Mouse (Mus musculus): ENCODE measurements around the gene Gpsm2.
"Not testable (repeated sequence)": the region's sequence is repeated elsewhere in the genome, so short reads cannot be mapped to it uniquely, and the experiment has no call there.

The Gpsm2 gene

DNA sequence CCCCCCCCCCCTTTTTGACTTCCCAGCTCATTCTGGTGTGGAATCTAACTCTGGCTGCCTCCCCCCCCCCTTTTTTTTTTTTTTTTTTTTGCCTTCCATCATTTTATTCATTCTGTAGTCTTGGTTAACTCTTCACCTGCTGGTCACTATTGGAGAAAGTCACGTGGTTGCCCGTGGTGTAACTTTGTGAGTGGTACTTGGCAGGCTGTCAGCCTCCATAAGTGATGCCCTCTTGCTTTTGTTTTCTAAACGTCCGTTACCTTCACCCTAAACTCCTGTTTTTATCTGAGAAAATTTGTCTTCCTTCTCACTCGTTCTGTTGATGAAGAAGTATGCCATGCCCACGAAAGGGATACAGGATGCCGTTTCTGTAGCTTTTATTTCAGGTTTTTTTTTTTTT, 66.6 kb downstream of the Gpsm2 start:
- in situ Hi-C loops (cut with MboI): no loop called here

DNA sequence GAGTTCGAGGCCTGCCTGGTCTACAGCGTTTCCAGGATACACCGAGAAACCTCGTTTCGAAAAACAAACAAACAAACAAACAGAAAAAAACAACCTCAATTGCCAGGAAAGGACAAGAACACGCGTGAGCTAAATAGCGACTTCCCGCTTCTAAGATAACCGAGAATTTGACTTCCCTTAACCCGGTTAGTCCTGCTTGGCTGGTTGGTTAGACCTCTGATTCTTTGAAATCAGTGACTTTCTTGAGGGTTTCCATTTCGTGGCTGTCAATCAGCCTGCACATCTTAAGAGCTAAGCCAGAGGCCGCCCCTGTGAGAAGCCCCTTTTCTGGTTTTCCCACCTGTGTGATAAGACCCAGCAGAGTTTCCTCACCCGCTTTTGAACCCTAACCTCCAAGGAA, 67.5 kb downstream of the Gpsm2 start:
- in situ Hi-C loops (cut with MboI): no loop called here

DNA sequence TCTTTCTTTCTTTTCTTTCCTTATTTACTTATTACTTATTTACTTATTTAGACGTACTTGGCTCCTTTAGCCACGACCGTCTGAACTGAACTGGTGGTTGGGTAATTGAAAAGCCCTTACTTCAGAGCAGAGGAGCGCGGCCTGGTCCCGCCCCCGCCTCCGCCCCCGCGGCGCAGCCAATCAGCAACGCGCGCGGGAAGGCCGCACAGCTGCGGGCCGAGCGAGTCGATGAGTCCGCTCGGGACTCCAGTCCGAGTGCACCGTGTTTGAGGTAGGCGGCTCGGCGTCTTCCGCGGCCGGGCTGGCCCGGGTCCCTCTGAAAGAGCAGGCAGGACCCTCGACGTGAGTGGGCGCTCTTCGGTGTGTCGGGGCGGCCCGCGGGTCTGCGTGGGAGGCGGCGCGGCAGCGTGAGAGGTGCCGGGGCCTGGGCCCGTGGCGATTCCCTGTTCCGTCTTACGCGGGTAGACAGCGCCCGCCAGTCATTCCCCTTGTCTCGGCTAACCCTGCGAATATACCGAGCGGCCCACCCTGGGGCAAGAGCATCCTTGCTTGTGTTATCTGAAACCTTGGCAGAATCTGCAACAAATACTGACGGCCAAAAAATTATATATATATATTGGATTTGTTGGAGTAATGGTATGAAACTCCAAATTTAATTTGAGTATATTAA, 68.3 kb downstream of the Gpsm2 start, which contains the start of gene Clcc1:
Clcc1 (plus strand) TSS at position 204 of the 670 bp plus-strand sequence.
- in situ Hi-C loops (cut with MboI): no loop called here

DNA sequence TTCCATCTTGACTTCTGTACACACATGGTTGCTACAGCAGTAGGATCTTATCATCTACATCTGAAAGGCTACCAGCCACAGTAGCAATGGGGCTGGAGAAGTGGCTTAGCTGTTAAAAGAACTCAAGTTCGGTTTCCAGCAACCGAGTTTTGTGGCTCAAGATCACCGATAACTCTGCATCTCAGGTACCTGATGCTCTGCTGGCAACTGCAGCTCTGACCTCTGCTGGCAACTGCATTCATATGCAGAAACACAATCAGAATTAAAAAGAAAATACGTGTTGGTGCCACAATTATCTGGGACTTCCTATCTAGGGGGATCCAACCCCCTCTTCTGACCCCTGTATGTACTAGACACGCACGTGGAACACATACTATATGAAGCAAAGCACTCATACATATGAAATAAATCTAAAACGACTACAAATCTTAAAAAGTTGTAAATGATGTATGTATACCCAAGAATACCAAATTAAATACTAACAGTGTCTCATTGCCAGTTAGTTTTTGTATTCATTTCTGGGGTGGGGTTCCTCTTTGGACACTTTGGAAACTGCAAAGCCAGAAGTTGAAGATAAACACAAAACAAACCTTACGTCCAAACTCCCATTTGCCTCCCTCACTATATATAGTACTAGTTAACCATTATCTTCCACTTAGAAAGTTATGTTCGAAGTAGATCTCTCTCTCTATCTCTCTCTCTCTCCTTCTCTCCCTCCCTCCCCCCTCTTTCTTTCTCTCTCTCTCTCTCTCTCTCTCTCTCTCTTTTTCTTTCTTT, 69.1 kb downstream of the Gpsm2 start:
- in situ Hi-C loops (cut with MboI): no loop called here

GRCm38 (mm10) chr3:108647681-108648080, 74.4 kb downstream of the Gpsm2 start:
- in situ Hi-C loops (cut with MboI): not testable (repeated sequence)

DNA sequence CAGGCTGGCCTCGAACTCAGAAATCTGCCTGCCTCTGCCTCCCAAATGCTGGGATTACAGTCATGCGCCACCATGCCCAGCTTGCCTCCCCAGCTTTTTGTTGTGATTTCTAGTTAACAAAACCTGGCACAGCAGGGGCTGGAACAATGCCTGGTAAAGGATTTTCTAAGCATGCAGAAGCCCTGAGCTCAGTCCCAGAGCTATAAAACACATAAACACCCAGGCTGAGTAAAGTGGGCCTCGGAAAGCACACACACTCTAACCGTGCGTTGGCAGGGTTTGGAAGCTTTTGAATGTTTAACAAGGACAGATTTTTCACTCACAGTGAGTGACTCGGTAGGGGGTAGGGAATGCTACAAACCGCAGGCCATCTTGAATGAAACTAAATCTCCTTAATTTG, 76.1 kb downstream of the Gpsm2 start:
- in situ Hi-C loops (cut with MboI): no loop called here

DNA sequence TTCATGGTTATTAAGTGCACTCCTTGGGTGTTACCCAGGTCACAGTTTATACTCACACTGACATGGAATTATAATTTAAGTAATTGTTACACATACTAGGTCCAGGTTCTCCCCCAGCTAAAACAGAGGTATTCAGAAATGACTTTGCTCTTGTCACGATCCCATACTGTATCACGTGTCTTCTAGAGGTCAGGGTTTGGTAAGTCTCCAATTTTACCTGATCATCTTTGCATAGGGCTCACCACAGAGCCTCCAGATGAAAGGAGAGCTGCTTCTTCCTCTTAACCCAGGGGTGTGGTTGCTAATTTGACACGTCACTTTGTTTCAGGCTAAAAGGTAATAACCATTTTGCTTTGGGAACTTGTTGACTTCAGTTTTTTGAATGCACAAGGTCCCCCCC, 77.3 kb downstream of the Gpsm2 start:
- in situ Hi-C loops (cut with MboI): no loop called here

GRCm38 (mm10) chr3:108640998-108641397, 81.1 kb downstream of the Gpsm2 start:
- in situ Hi-C loops (cut with MboI): no loop called here

DNA sequence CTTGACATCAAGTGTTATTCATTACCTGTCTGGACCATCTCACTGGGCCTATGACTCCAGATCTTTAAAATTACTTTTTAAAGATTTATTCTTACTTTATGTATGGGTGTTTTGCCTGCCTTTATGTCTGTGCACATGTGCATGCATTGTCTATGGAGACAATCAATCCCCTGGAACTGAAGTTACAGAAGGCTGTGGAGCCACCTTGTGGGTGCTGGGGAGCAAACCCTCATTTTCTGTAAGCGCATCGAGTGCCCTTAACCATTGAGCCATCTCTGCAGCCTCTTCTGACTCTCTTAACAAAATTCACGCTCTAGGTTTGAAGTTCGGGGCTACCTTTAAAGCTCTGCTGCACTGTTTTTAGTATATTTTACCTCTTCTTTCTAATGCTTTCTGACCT, 82.7 kb downstream of the Gpsm2 start:
- in situ Hi-C loops (cut with MboI): no loop called here

- in situ Hi-C loops (cut with MboI): no loop called here
These were observed 87.3 kb downstream of the Gpsm2 start for GRCm38 (mm10) chr3:108634761-108635160.

Data from mature B cell (primary cell).